Mouse (Mus musculus) lung, postnatal 14 days (tissue): ENCODE measurements at regions not wholly inside any gene's neighbourhood (a gene's known extent, or its start where the extent isn't known, plus 50 kb on each side); places are given as distances from the start of the nearest gene placed in this dataset.

Source experiments
- DNase-seq: peaks from one replicate; pipeline ENCODE4 v3.0.0; 2021

DNA sequence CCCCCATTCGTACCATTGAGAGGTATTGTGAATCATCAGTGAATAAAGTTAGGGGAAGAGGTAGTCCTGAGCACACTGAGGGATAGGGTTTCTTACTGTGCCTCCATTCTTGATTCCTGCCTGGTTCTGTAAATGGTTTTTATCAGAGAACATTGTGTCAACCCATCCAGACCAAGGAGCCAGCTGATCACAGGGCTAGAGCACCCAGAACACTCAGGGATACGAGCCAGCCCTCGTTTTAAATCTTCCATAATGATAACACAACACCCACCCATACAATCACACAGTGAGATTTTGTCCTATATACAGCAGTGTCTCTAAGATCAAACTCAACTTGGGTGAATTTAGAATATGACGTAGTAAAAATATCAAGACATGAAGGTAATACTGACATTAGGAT lies 424.7 kb upstream of the BB014433 start:
- DNase-seq: no peak

DNA sequence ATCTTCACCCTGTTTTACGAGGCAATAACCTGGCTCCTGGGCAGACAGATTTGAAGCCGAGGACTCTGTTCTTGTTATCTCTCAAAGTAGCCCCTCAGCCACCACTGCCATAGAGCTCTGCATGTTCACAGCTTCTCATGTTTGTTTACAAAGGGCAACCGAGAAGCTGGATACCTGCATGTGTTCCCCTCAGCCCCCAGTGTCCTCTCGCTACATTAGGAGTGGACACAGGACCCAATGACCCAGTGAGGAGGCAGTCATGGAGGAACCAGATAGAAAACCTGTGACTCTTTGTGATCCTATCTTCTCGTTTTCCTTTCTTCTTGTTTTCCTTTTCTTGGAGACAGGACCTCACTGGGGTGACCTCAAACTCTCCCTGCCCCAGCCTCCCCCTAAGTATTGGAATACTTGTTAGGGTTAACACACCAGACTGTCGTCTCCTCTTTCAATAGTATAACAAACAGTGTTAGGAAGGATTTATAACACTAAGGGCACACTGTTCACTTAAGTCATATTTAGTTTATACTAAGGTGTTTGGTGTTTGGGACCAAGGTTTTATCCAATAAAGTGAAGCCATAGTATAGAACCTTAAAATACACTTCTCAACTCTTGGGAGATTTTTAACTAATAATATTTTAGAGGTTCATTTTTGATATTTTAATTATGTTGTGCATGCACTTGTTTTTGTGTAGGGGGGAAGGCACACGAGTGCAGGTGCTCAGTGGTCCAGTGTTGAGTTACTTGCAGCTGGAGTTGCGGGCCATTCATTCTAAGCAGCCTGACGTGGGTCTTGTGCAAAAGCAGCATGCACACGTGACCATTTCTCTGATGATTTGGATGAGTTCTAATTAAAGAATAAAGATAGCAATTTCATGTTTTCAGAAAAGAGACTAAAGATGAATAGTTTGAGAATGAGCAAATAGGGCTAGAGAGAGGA lies 422.9 kb upstream of the BB014433 start:
- no peak for DNase-seq

DNA sequence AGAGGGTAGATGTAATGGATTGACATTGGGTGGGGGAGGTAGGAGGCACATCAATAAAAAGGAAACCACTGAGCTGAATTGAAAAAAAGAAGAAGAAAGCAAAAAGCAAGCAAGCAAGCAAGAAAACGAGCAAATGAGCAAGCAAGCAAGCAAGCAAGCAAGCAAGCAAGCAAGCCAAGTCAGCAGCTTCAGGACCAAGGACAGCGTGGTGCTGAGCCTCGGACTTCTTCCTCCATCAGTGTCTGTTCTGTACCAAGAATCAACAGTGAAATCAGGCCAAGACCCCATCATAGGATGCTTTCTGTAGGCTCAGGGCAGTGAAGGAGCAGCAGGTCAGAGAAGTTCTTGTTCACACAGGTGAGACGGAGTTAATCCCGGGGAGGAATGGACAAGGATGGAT lies 392.7 kb upstream of the BB014433 start:
- DNase-seq: peak; percentile 37

DNA sequence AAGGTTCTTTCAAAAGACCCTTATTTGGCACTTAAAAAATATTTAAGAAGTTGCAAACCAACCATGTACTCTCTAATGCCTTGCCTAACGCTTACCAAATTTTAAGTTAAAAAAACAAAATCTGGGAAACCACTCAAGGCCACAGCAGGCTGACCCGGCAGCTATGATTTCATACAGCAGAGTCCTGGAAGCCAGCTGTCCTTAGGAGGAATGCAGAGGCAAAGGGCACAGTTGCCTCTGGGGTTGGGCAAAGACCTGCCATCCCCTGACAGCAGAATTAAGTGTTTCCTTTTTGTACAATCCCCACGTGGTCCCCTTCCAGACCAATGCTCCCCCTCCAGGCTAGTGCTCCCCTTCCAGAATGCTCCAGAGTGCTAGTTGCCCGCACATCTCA lies 348.8 kb upstream of the BB014433 start:
- no peak for DNase-seq

DNA sequence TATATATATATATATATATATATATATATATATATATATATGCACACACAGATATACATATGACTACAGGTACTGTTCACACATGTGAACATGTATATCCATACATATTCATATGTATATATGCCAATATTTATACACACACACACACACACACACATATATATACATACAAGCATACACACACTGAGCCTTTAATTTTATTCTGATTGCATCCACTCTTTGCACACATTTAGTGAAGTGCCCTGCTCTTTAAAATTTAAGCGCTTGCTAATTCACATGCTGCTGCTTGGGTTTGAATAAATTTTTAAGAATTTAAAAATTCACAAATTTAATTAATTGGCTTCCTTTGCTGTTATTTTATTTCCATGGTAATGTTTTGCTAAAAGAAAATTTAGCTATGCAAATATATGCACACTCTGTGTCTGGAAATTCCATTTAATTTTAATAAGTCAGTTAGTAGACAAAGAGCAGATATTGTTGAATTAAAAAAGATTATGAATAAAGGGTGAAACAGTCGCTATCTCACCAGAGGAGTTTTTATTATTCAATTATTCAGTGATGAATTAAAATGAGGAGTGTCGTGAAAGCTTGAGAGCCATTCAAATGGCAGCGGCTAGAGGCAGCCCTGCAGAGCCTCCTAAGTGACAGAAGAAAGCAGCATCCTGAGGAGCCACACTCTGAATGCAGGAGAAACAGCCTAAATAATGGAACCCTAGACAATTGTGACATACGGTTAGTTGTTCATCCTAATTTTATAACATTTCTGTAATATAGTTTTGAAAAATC lies 348.3 kb upstream of the BB014433 start:
- no peak for DNase-seq

DNA sequence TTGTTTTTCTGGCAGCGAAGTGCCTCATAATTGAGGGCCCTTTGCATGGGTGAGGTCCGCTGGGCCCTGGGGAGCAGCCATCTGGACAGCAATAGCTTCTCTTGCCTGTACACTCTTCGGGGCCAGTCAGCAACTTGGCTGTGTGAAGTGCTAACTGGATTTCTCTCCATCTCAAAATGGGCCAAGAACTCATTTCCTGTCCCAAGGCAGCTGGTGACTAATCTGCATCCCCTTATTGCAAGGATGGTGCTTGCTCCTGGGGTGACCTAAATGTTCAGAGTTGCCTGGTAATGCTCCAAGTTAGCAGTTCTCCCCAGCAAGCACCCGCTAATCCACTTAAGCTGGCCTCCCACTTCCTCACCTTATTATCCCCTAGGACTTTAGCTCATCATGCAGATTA lies 346.2 kb upstream of the BB014433 start:
- no peak for DNase-seq

DNA sequence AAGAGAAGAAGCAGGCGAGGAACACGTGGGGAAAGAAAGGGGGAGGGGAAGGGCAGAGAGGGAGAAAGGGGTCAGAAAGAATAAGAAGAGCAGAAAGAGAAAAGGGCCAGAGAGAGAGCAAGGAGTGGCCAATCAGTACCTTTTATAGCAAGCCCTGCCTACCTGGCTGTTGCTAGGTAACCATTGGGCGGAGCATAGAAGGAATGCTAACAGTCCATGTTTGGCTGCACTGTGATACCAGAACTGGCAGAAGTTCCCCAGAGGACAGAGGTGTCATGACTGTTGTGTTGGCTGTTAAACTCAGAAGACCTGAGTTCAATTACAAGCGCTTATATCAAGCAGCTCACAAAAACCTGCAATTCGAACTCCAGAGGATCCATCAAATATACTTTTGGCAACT lies 342.9 kb upstream of the BB014433 start:
- DNase-seq: no peak

DNA sequence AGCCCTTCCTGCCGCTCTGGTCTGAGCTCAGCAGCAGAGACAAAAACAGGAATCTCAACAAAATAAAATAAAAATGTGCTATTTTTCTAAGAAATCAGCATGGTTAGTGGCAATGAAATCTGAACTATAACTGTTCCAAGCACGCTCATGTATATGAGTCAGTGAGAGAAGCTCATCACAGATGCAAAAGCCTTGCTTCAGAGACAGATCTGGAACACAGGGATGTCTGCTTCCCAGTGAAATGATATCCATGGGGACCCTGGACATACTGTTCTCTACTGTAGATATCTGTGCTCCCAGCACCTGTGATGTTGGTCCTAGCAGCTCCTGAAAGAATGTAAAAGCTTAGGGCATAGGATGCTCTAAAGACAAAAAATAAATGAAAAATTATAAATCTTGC lies 321.2 kb upstream of the BB014433 start:
- DNase-seq: no peak

DNA sequence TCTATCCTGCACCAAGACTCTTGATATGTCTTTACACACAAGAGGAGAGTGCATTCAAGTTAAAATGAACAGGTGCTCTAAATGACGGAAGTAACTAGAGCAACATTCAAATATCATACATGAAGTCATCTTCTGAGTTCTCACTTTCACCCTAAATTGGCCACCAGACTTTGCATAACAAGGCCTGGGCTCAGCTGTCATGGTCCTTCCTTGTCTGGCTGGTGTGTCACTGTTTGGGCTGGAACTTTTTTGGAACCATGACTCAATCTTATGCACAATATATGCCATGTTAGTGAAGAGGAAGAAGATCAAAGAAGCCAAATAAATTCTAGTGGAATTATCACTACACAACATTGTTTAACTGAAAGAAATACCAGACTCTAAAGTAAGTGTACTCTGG lies 318.7 kb upstream of the BB014433 start:
- DNase-seq: no peak

DNA sequence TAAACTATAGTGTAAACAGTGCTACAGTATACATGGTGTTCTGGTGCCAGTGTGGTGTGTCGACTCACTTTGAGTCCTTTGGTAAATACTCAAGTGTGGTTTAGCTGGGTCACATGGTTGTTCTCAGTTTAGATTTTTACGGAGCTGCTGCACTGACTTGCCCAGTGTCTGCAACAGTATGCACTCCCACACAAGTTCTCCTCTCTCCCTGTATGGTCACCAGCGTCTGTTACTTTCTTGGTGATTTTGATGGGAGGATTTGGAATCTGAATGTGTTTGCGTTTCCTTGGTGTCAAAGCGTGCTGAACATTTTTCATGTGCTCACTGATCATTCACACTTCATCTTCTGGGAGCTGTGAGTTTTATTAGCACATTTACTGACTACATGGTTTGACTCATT lies 298.3 kb upstream of the BB014433 start:
- DNase-seq: no peak

DNA sequence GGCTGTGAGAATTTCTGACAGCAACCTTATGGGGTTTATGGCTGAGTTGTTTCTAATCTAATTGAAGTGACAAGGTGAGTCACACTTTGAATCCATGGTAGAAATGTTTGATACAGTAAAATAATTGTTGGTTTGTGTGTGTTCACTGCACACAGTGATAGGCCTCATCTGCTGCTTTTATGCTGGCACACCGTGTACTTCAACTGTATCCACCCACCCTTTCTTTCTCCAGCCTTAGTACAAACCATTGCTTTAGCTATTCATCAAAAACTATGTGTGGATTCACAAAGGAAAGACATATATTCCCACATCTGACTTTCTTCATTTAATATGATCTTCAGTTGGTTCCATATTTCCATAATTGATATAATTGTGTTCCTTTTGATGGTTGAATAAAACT lies 297.7 kb upstream of the BB014433 start:
- DNase-seq: no peak

DNA sequence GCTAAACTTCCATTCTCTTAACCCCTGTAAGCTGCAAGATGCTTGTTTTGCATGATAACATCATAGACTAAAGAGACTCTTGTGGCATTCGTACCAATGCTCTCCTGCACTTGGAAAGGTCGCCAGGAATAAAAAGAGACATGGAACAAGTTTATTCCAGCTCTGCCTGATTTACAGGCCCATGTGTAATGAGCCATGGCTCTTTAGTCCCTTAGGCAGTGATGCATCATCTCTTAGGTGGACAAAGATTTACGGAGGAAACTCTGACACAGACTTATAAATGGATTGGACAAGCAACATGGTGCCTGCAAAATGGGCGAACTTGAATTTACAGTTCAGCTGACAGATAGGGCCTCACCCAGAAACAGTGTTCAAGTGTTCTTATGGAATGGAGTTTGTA lies 288.7 kb upstream of the BB014433 start:
- DNase-seq: no peak

DNA sequence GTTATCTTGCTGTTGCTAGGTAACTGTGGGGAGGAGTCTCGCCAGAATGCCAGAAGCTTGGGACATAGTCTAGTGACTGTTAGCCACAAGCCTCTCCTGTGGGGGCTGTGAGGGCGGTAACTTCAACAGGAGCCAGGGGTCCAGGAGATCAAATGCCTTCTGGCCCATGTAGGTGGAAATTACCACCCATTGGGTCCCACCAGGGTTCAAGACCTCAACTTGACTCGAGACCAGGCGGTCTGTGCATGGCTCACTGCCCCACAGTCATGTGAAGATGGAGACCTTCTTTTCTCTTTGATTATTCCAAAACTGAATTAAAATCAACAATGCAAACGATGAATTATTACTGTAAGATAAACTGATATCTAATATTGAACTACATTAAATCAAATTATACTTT lies 281.4 kb upstream of the BB014433 start:
- no peak for DNase-seq

DNA sequence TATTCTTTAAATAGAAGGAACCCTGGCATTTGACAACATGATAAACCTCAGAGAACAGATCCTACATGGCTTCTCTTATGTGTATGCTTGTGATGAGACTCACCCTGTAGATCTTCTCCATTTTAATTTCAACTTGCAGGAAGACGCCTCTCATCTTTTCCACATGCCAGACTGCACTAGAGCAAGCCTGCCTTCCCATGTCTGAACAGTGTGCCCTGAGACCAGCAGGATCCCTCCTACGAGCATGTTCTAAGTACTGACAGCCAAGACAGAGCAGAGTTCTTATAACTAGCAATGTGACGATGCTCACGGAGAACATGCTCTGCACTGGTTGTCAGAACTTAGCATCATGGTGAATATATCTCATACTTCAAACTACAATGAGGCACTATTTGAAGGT lies 277.5 kb upstream of the BB014433 start:
- DNase-seq: no peak

DNA sequence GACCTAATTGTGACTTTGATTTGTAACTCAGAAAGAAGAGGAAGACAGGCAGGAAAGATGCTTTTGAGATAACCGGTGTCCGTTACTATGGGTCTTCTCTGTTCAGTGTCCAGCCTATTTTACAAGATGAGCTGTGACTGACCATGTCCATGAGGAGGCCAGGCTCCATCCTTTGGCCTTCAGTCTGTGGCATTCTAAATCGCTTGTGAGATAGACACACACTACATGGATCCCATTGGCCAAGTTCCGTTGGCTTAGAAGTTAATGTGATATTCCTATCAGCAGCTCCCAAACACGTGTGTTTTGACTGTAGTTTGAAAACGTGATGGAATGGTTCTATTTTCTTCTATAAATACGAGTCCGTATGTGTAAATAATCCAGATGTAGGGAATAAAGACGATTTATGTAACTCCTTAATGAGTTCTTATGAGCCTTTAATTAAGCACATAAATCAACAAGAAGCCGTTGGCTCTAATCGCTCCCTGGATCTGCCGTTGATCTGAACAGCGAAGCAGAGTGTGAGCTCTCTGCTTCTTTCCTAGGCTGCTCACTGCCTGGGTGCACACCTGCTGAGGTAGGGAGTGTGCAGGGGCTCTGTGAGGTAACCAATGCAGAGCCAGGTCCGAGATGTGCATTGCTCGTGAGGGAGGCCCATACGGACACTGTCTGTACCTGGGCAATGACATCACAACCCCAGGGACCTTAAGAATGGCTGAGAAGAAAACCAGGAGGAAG lies 272.4 kb upstream of the BB014433 start:
- DNase-seq: no peak

DNA sequence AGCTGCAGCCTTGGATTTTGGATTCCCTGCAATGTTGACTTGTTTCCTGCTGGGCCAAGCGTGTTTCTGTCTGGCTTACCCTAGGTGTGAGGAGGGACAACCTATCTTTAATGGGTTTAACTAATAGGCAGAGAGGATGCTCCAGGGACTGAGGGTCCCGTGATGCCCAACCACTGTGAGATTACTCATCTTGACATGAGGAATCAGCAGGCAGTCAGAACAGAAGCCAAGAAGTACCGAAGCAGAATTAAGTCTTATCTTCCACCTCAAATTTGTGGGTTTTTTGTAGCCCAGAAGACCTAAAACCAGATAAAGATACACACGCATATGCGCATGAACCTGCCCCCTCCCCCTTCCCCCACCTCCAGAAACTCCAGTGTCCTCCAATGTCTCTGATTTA lies 267.6 kb upstream of the BB014433 start:
- DNase-seq: no peak

DNA sequence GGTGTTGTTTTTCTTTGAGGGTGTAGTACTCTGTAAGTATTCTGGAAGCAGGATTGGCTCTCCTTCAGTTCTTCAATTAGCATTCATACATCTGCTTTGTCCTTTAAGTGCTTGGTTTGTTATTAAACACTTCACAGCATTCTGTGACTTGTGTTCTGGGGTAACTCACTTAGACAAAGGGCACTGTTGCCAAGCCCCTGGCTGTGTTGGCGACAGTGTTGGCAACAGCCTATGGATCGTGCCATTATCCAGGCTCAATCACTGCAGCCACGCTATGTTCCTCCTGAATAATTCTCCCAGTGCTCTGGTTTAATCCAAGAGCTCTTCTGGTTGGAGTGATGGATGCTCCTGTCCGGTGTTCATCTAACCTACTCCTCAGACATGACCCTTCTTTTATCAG lies 265.6 kb upstream of the BB014433 start:
- no peak for DNase-seq

DNA sequence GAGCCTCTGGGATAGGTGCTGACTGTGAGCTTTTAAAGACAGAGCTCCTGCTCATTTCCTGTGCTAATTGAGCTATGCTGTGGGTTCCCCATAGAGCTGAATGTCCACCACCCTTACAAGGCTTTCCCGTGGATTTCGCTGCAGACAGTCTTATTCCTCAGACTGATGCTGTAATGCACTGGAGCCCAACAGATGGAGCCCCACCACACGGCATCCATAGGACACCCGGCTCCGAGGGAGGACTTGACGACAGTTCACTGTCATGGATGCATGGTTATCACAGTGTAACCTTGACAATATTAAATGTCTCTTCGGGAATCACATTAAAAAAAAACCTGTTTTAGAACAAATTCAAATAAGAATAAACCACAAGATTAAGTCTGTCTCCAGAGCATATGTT lies 265.2 kb upstream of the BB014433 start:
- no peak for DNase-seq

DNA sequence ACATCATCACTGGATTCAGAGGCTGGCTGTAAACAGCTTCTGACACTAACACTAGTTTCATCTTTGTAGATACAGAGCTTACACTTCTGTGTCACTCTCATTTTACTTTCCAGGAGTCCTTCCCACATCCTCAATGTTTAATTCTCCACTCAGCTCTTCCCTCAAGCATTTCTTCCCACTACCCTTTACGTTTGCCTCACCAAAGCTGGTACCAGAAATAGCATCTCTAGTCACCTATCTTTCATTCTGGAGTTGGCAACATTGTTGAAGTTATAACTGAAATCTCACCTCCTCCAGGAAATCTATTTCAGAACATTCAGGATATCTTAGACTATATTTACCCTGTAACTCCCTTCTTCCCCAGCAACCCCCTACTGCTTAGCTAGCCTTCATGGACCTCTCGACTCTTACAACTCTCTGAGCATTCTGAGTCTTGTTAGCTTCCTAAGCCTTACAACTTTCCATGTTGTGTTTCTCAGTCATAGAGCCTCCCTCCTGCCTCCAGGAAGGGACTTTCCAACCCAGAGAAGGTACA lies 258.3 kb upstream of the BB014433 start:
- DNase-seq: no peak

DNA sequence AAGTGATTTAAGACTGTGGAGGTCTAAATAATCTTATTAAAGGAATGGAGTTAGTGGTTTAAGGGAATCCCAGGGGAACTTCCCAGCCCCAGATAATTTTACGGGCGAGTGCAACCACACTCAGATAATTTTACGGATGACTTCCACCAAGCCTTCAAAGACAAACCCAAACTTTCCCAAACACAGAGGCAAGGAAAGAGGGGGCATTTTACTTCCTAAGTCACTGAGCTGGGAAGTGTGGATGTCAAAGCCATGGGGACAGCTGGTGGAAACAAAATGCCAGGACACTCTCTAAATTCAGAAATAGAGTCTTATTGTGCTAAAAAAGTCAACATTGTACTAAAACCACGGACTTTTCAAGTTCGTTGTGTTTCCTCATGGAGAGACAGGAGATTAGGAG lies 227.9 kb upstream of the BB014433 start:
- no peak for DNase-seq

DNA sequence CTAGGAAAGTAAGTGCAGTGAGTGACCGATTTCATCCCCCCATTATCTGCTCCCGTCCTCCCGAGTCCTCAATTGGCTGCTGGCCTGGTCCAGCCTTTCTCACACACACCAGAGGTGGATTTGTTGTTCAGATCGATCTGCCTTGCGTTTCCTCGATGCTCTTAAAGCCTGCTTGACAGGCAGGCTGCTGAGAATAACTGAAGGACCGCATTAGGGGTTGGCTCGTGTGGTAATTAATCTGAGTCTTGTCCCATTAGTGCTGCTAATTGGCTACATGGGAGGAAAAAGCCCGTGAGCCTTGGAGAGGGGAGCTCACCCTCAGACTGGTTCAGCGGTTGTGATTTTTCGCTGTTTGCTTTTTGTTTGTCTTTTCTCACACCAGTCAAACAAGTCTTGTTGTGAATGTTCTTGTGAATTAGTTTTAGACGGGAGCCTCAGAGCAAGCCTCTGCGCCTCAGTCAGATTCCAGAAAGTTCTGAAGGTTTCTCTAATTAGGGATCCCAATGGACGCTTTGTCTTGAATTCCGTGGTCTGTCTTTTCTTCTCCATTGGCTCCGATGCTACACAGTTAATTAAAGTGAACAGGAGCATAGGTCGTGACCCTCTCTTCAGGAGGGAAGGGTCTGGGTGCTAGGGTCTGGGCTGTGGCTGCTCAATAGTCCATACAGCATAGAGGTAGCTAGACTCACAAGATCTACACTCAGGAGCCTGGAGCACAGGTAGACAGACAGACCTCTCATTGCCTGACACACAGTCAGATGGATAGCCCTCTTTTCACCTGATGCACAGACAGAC lies 226.1 kb upstream of the BB014433 start:
- no peak for DNase-seq

DNA sequence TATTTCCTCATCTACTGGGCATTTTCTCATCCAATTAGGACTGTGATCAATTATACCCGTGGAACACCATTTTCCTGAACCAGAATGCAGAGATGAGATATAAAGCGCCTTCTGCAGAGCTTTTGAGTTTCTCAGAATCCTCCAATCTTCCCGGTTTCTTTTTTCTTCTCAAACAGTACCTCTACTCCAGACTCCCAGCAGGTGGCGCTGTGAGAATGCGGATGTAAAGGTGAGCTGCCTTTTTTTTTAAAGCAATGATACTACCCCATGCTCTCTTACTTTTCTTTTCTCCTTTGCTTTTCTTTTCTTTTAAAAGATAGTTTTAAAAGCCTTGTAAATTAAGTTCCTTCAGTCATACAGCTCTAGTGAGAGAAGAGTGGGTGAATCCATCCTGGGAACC lies 224.4 kb upstream of the BB014433 start:
- DNase-seq: peak; percentile 67
